Mouse (Mus musculus) midbrain, postnatal 0 days (tissue): ENCODE results near the gene Ugt1a9. TPM values are rescaled to one million over a fixed set of nuclear protein-coding genes. Genes with fewer than 3 reads are reported as not detected.
"Not testable (repeated sequence)": the region's sequence is repeated elsewhere in the genome, so short reads cannot be mapped to it uniquely, and the experiment has no call there.

ENCODE experiments used
- ATAC-seq: fragments of 200-750 bp; cut with Nextera tagmentation; 2 replicates; pipeline ENCODE4 v1.8.0; 2017; ENCODE audit warnings: moderate number of reproducible peaks, mild to moderate bottlenecking, moderate TSS enrichment, moderate library complexity; ENCODE audit not compliant: low FRiP score
- DNase-seq: peaks from one replicate; pipeline ENCODE4 v3.0.0-alpha.2; 2015; ENCODE audit warnings: low spot score
- H3K27ac ChIP-seq: fragments of 300-500 bp; sonication (generic); 2 replicates; pipeline ENCODE4 v1.5.1; 2014; ENCODE audit warnings: low read depth, mild to moderate bottlenecking, low read length, mixed read lengths
- H3K27me3 ChIP-seq: fragments of 300-500 bp; sonication (generic); 2 replicates; pipeline ENCODE4 v1.6.1; 2014; ENCODE audit warnings: low read length, control low read depth, mixed read lengths; ENCODE audit not compliant: insufficient read depth
- H3K36me3 ChIP-seq: fragments of 300-500 bp; sonication (generic); 2 replicates; pipeline ENCODE4 v1.6.1; 2014; ENCODE audit warnings: low read length, control low read depth, mixed read lengths; ENCODE audit not compliant: insufficient read depth
- H3K4me1 ChIP-seq: fragments of 300-500 bp; sonication (generic); 2 replicates; pipeline ENCODE4 v1.6.1; 2014; ENCODE audit warnings: mild to moderate bottlenecking, control low read depth, antibody characterized with exemption, low read length, mixed read lengths; ENCODE audit not compliant: insufficient read depth
- H3K4me2 ChIP-seq: fragments of 300-500 bp; sonication (generic); 2 replicates; pipeline ENCODE4 v1.6.1; 2014; ENCODE audit warnings: low read depth, mild to moderate bottlenecking, low read length, mixed read lengths; ENCODE audit not compliant: poor library complexity, severe bottlenecking
- H3K4me3 ChIP-seq: fragments of 300-500 bp; sonication (generic); 2 replicates; pipeline ENCODE4 v1.5.1; 2014; ENCODE audit warnings: low read depth, mild to moderate bottlenecking, low read length, moderate library complexity
- H3K9ac ChIP-seq: fragments of 300-500 bp; sonication (generic); replicated peaks from 2 replicates; pipeline ENCODE4 v1.6.1; 2014; ENCODE audit warnings: mild to moderate bottlenecking, low read length, moderate library complexity, mixed read lengths; ENCODE audit not compliant: poor library complexity, severe bottlenecking
- H3K9me3 ChIP-seq: fragments of 300-500 bp; sonication (generic); 2 replicates; pipeline ENCODE4 v1.6.1; 2016; ENCODE audit warnings: low read length, control low read depth
- CTCF ChIP-seq: IDR thresholded peaks from 2 replicates; pipeline ENCODE4 v1.5.1; 2016; ENCODE audit warnings: antibody characterized with exemption, mild to moderate bottlenecking
- WGBS: fragments of 180-500 bp; shearing (Covaris S2); extraction: QIAGEN DNeasy Blood & Tissue Kit; methylation state at CpG from one replicate; pipeline ENCODE4 v1.1.7; 2014; 5-methylcytosine and 5-hydroxymethylcytosine counted together
- polyA plus RNA-seq: library from polyadenylated mRNA; unstranded; fragments of >200 nt; fragmentation: Nextera tagmentation; extraction: Ambion mirVana; gene quantifications from 2 replicates; pipeline ENCODE4 v1.2.1, GENCODE M21; 2015
- total RNA-seq: library from RNA; depleted of rRNA; stranded (reverse); fragments of >200 nt; gene quantifications from 2 replicates; pipeline ENCODE4 v1.2.3, GENCODE M21; 2014

The Ugt1a9 gene
- total and polyA plus RNA-seq, 2 experiments from 2014 or later: not detected

DNA sequence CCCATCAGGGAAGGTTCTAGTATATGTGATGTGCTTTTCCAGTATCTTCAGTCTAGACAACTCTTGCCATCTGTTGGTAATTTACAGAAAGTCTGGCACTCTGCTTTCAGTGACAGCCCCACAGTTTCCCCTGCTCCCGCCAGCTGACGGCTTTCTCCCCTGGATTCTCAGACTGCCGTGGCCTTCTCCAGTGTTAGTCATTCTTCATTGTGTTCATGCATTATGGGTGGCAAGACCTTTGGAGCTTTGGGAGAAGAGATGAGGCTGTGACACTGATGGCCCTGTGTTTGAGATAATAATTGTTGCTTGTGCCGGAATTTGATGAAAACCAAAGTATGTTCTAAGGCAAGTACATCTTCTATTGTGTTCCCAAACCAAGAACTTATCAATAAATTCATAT, 148.0 kb downstream of the Ugt1a9 start:
- TF ChIP-seq CTCF: no peak
- ATAC-seq: no peak
- Histone ChIP-seq H3K9me3 (peaks cover 28% of the 10 kb centered on the region), H3K27me3 (no peaks in the 10 kb centered on the region), H3K4me3 (no peak overlapping the region), H3K36me3 (no peaks in the 10 kb centered on the region), H3K9ac (no peak overlapping the region), H3K4me1 (no peaks in the 10 kb centered on the region), H3K4me2 (no peak overlapping the region), H3K27ac (no peak overlapping the region)
- WGBS: 47% methylated on average over 4 of the region's 4 CpGs
- peak; percentile 3 for DNase-seq

DNA sequence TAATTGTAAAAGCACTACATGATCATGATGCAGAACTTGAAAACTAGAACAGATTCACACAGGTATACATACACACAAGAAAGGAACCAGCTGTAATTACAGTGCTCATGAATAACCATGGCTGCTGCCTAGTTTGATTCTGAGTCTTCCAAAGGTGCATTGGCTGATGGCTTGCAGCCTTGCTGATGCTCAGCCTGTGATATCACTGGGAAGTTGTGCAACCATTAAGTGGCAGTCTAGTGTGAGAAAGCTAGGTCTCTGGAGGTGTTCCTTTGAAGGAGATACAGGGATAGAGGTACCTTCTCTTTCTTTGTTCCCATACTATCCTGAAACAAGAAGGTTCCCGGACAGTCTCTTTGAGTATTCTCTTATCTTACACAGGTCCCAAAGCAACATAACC, 148.5 kb downstream of the Ugt1a9 start:
- H3K9me3 ChIP-seq: peaks cover 23% of the 10 kb centered on the region
- ATAC-seq (no peak), DNase-seq (no peak)
- WGBS: 21% methylated on average over 1 of the region's 1 CpGs
- no peaks in the 10 kb centered on the region for H3K4me1 ChIP-seq
- no peak overlapping the region for H3K9ac ChIP-seq
- no peaks in the 10 kb centered on the region for H3K36me3 ChIP-seq
- no peak overlapping the region for H3K27ac ChIP-seq
- H3K4me3 ChIP-seq: no peak overlapping the region
- H3K27me3 ChIP-seq: no peaks in the 10 kb centered on the region
- no peak for TF ChIP-seq CTCF
- H3K4me2 ChIP-seq: no peak overlapping the region

DNA sequence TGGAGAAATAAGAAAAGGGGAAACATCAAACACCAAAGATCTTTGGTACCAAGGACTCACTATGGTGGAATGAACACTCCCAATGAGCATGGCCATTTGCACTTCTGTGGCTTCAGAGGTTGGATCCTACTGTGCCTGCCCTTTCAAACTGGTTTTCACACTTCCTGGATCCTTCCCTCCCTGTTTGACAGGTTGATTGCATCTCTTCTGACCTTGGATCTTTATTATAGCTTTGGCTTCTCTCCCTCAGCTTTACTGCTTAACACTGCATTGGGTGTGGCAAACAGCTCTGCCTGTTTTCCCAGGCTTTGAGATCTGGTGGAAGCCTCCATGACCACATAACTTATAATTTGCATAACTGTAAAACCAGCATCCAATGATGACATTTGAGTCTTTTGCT, 149.7 kb downstream of the Ugt1a9 start:
- Histone ChIP-seq H3K9ac (no peak overlapping the region), H3K27ac (no peak overlapping the region), H3K4me2 (no peak overlapping the region), H3K27me3 (no peaks in the 10 kb centered on the region), H3K9me3 (peaks cover 13% of the 10 kb centered on the region), H3K36me3 (no peaks in the 10 kb centered on the region), H3K4me1 (no peaks in the 10 kb centered on the region), H3K4me3 (no peak overlapping the region)
- no peak for DNase-seq
- no peak for TF ChIP-seq CTCF
- ATAC-seq: no peak

DNA sequence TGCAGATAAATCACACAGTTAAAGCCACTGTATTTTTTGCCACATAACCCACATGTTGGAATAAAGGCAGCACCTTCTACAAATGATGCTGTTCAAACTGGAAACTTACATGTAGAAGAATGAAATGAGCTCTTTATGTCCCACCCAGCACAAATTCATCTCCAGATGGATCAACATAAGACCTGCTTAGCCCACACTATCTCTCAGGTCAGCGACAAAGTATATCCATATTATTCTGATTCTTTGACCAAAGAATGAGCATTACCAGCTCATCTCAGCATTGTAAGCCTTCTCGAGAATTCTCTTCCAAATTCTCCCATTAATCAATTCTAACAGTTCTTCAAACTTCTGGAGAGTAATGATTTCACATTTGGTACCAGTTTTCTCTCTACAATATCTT, 151.6 kb downstream of the Ugt1a9 start:
- Histone ChIP-seq H3K27me3 (no peaks in the 10 kb centered on the region), H3K9me3 (peaks cover 24% of the 10 kb centered on the region), H3K4me1 (no peaks in the 10 kb centered on the region), H3K36me3 (no peaks in the 10 kb centered on the region), H3K4me2 (no peak overlapping the region), H3K27ac (no peak overlapping the region), H3K9ac (no peak overlapping the region), H3K4me3 (no peak overlapping the region)
- ATAC-seq (no peak), DNase-seq (no peak)
- TF ChIP-seq CTCF: no peak
- 49% methylated on average over 2 of the region's 2 CpGs for WGBS

DNA sequence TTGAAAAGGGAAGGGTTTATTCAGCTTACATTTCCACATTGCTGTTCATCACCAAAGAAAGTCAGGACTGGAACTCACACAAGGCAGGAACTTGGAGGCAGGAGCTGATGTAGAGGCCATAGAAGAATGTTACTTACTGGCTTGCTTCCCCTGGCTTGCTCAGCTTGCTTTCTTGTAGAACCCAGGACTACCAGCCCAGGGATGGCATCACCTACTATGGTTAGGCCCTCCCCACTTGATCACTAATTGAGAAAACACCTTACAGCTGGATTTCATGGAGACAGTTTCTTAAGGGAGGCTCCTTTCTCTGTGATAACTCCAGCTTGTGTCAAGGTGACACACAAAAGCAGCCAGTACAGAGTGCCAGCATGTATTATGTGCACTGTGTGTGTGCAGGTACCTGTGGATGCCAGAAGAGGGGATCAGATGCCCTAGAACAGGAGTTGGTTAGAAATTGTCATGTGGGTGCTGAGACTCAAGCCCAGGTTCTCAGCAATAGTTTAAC, 152.5 kb downstream of the Ugt1a9 start:
- H3K36me3 ChIP-seq, H3K4me3 ChIP-seq, H3K4me2 ChIP-seq, ATAC-seq, H3K4me1 ChIP-seq, H3K27me3 ChIP-seq, H3K27ac ChIP-seq, DNase-seq, H3K9ac ChIP-seq: not testable (repeated sequence)
- peaks cover 32% of the 10 kb centered on the region for H3K9me3 ChIP-seq

DNA sequence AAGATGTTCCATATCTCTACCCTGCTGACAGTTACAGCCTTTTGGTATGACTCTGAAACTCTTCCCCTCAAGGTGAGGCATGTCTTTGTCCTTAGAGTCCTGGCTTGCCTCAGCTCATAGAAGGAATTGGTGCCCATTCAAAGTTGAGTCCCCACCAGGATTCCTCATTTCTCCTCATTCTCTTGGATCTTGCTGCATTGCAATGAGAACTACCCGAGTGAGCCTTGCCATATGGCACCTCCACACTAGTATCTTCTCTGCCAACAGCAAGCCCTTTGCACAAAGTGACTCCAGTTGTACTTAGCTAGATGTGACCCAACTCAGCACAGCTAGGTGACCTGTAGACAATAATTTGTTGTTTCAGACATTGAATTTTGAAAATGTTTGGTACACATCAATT, 153.0 kb downstream of the Ugt1a9 start:
- no peaks in the 10 kb centered on the region for H3K36me3 ChIP-seq
- no peak overlapping the region for H3K27ac ChIP-seq
- no peak overlapping the region for H3K4me2 ChIP-seq
- no peak overlapping the region for H3K9ac ChIP-seq
- ATAC-seq (no peak), DNase-seq (no peak)
- no peak for TF ChIP-seq CTCF
- no peaks in the 10 kb centered on the region for H3K4me1 ChIP-seq
- H3K9me3 ChIP-seq: peaks cover 38% of the 10 kb centered on the region
- H3K27me3 ChIP-seq: no peaks in the 10 kb centered on the region
- WGBS: 48% methylated on average over 1 of the region's 1 CpGs
- no peak overlapping the region for H3K4me3 ChIP-seq
